Mouse (Mus musculus) hindbrain, embryonic 12.5 days (tissue): Measurements from ENCODE around the gene Rap1gap2. TPM values are rescaled to one million over a fixed set of nuclear protein-coding genes. Genes with fewer than 3 reads are reported as not detected.

Experiments used
- ATAC-seq: fragments of 200-750 bp; cut with Nextera tagmentation; 2 replicates; pipeline ENCODE4 v1.8.0; 2017; ENCODE audit warnings: moderate TSS enrichment; ENCODE audit not compliant: low FRiP score
- H3K27ac ChIP-seq: fragments of 300-500 bp; sonication (generic); 2 replicates; pipeline ENCODE4 v1.5.1; 2016; ENCODE audit warnings: mild to moderate bottlenecking
- H3K27me3 ChIP-seq: fragments of 300-500 bp; sonication (generic); 2 replicates; pipeline ENCODE4 v1.6.1; 2016; ENCODE audit warnings: mild to moderate bottlenecking
- H3K36me3 ChIP-seq: fragments of 300-500 bp; sonication (generic); 2 replicates; pipeline ENCODE4 v1.6.1; 2016; ENCODE audit warnings: mild to moderate bottlenecking
- H3K4me1 ChIP-seq: fragments of 300-500 bp; sonication (generic); 2 replicates; pipeline ENCODE4 v1.6.1; 2016
- H3K4me2 ChIP-seq: fragments of 300-500 bp; sonication (generic); replicated peaks from 2 replicates; pipeline ENCODE4 v1.6.1; 2016; ENCODE audit warnings: mild to moderate bottlenecking
- H3K4me3 ChIP-seq: fragments of 300-500 bp; sonication (generic); 2 replicates; pipeline ENCODE4 v1.5.1; 2016; ENCODE audit warnings: mild to moderate bottlenecking
- H3K9ac ChIP-seq: fragments of 300-500 bp; sonication (generic); 2 replicates; pipeline ENCODE4 v1.6.1; 2016; ENCODE audit warnings: mild to moderate bottlenecking, moderate library complexity
- H3K9me3 ChIP-seq: fragments of 300-500 bp; sonication (generic); replicated peaks from 2 replicates; pipeline ENCODE4 v1.6.1; 2016; ENCODE audit warnings: mild to moderate bottlenecking
- WGBS: fragments of 180-500 bp; shearing (Covaris S2); methylation state at CpG from one replicate; pipeline ENCODE4 v1.1.7; 2016; 5-methylcytosine and 5-hydroxymethylcytosine counted together
- polyA plus RNA-seq: library from polyadenylated mRNA; unstranded; fragments of >200 nt; fragmentation: Nextera tagmentation; extraction: Ambion mirVana; gene quantifications from 2 replicates; pipeline ENCODE4 v1.2.1, GENCODE M21; 2016

Gene Rap1gap2
- polyA plus RNA-seq, 1 experiment from 2014 or later = 8.1 TPM

GRCm38 (mm10) chr11:74483153-74483817, 127.4 kb downstream of the Rap1gap2 start:
- Histone ChIP-seq H3K4me1 (peaks cover 10% of the 10 kb centered on the region), H3K36me3 (no peaks in the 10 kb centered on the region), H3K4me2 (no peak overlapping the region), H3K9ac (no peak overlapping the region), H3K27ac (no peak overlapping the region), H3K4me3 (no peak overlapping the region), H3K9me3 (no peaks in the 10 kb centered on the region), H3K27me3 (no peaks in the 10 kb centered on the region)
- 80% methylated on average over 6 of the region's 6 CpGs for WGBS
- no peak for ATAC-seq

DNA sequence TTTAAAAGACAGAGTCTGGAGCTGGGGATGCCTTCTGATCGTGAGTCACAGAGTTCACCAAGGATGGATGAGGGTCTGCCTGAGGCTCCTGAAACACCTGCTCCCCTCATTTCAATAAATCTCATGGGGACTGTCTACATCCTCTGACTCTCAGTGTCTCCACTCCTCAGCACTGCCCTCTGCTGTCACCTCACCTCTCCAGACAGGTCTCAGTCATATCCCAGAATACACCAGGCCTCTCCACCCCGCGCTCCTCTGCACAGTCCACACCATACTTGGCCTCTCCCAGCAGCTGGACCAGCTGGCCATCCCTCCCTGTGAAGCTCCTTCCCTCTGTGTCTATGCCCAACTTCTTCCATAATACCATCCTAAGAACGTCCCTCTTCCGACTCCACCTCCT, 128.9 kb downstream of the Rap1gap2 start:
- H3K4me2 ChIP-seq = no peak overlapping the region
- ATAC-seq = no peak
- WGBS = 75% methylated on average over 5 of the region's 5 CpGs

GRCm38 (mm10) chr11:74479715-74480289, 130.9 kb downstream of the Rap1gap2 start:
- no peaks in the 10 kb centered on the region for H3K36me3 ChIP-seq
- H3K9ac ChIP-seq = no peak overlapping the region
- no peaks in the 10 kb centered on the region for H3K9me3 ChIP-seq
- H3K27me3 ChIP-seq = no peaks in the 10 kb centered on the region
- no peak for ATAC-seq
- no peak overlapping the region for H3K27ac ChIP-seq
- peaks cover 10% of the 10 kb centered on the region for H3K4me1 ChIP-seq
- H3K4me3 ChIP-seq = no peak overlapping the region
- WGBS = 84% methylated on average over 5 of the region's 5 CpGs
- H3K4me2 ChIP-seq = no peak overlapping the region

More for the DNA sequence above, 128.9 kb downstream of the Rap1gap2 start:
- no peaks in the 10 kb centered on the region for H3K36me3 ChIP-seq
- H3K4me3 ChIP-seq = no peak overlapping the region
- H3K4me1 ChIP-seq = peaks cover 10% of the 10 kb centered on the region
- H3K27ac ChIP-seq = no peak overlapping the region
- no peak overlapping the region for H3K9ac ChIP-seq
- no peaks in the 10 kb centered on the region for H3K9me3 ChIP-seq
- no peaks in the 10 kb centered on the region for H3K27me3 ChIP-seq

DNA sequence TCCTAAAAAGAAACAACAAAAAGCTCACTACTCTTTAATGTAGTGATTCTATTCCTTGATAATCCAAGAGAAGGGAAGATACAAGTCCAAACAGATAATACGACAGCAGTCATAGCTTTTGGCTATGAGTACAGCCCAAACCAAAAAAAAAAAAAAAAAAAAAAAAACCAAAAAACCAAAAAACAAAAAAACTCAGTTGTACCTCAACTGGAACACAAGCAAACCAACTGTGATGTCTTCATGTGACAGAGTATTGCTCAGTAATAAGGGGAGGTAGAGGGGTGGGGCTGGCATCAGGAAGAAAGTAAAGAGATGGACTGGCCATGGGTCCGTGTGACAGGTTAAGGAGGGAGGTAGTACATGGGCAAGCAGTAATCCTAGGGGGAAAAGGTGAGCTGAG, 131.8 kb downstream of the Rap1gap2 start:
- no peak overlapping the region for H3K9ac ChIP-seq
- H3K27ac ChIP-seq = no peak overlapping the region
- H3K27me3 ChIP-seq = no peaks in the 10 kb centered on the region
- H3K4me3 ChIP-seq = no peak overlapping the region
- WGBS = 97% methylated on average over 2 of the region's 2 CpGs
- H3K4me2 ChIP-seq = no peak overlapping the region
- H3K4me1 ChIP-seq = peaks cover 10% of the 10 kb centered on the region
- no peak for ATAC-seq
- no peaks in the 10 kb centered on the region for H3K9me3 ChIP-seq
- no peaks in the 10 kb centered on the region for H3K36me3 ChIP-seq

GRCm38 (mm10) chr11:74472671-74473070, 138.0 kb downstream of the Rap1gap2 start:
- WGBS = 83% methylated on average over 10 of the region's 10 CpGs
- no peak overlapping the region for H3K4me3 ChIP-seq
- no peak overlapping the region for H3K9ac ChIP-seq
- H3K27me3 ChIP-seq = no peaks in the 10 kb centered on the region
- no peaks in the 10 kb centered on the region for H3K36me3 ChIP-seq
- no peak overlapping the region for H3K4me2 ChIP-seq
- H3K9me3 ChIP-seq = no peaks in the 10 kb centered on the region
- no peak for ATAC-seq
- peaks cover 10% of the 10 kb centered on the region for H3K4me1 ChIP-seq
- no peak overlapping the region for H3K27ac ChIP-seq

DNA sequence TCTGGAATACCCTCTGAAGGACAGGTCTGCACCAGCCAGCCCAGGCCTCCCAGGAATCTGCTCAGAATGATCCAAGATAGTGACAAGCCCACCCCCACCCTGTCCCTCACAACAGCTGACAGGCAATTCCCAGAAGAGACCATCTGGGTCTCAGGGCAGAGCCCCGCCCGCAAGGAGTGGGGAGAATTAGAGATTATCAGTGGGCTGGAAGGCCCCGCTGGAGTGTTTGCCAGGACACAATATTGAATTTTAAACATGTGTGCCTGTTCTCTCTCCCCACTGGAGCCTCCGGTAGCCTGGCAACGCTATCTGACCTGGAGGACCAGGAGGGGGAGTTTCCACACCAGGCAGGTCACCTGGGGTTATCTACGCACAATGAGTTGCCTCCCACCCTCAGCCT, 142.5 kb downstream of the Rap1gap2 start:
- Histone ChIP-seq H3K4me1 (peaks cover 17% of the 10 kb centered on the region), H3K4me3 (no peak overlapping the region), H3K36me3 (no peaks in the 10 kb centered on the region), H3K27ac (peak overlapping the region; percentile 57), H3K27me3 (no peaks in the 10 kb centered on the region), H3K4me2 (no peak overlapping the region), H3K9ac (no peak overlapping the region), H3K9me3 (no peaks in the 10 kb centered on the region)
- 21% methylated on average over 6 of the region's 6 CpGs for WGBS
- ATAC-seq = peak; percentile 75

DNA sequence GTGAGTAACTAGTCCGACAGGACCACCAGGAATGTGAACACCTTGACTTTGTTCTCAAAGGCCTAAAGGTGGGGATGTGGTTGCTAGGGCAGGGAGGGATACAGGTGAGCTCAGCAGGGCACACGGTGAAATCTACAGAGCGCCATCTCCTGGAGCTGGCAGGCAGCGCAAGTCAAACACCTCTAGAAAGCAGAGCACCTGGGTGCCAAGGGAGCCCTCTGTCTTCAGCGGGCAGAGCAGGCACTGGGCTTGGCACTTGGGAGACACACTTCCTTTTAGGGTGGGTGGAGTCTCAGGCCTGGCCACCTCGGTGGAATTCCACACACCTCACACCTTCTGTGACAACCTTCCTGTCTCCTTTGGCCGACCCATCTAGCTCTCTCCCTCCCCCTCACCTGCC, 145.0 kb downstream of the Rap1gap2 start:
- no peaks in the 10 kb centered on the region for H3K27me3 ChIP-seq
- H3K9me3 ChIP-seq = no peaks in the 10 kb centered on the region
- no peak overlapping the region for H3K9ac ChIP-seq
- H3K27ac ChIP-seq = no peak overlapping the region
- no peaks in the 10 kb centered on the region for H3K36me3 ChIP-seq
- 42% methylated on average over 7 of the region's 7 CpGs for WGBS
- H3K4me1 ChIP-seq = peaks cover 17% of the 10 kb centered on the region
- H3K4me3 ChIP-seq = no peak overlapping the region
- no peak for ATAC-seq
- no peak overlapping the region for H3K4me2 ChIP-seq

DNA sequence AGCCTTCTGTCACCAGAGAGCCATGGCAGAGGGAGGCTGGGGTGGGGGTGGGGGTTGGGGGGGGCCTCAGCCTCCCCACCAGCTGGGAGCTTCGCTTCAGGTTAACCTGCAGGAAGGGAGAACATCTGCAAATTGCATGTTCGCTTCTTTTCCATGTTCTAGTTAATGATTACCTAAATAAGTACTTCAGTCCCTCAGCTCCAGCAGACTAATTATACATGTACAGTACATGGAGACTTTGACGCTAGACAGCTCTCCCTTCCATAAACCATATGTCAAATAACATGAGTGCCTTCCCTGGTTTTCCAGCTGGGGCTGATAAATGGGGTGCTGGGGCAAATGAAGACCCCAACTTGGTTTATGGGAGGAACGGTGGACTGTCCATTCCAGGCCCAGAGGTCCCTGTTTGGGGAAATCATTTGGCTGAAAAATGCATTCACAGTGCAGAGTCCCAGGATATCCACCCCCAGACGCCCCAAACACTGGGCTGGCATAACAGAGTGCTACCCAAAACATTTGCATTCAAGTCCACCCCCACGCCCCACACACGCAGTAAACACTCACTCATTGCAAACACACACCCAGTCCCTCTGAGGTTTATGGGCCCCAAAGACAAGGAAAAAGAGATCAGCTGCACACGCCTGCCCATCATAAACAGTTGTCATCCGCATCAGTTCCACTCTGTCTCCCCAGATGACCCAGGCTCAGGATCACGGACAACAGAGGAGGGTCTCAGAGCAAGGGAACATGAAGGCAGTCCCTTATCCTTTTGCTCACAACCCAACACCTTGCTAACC, 146.3 kb downstream of the Rap1gap2 start:
- Histone ChIP-seq H3K27ac (no peak overlapping the region), H3K36me3 (no peaks in the 10 kb centered on the region), H3K4me1 (peaks cover 17% of the 10 kb centered on the region), H3K9ac (no peak overlapping the region), H3K4me3 (no peak overlapping the region), H3K9me3 (no peaks in the 10 kb centered on the region), H3K27me3 (no peaks in the 10 kb centered on the region), H3K4me2 (no peak overlapping the region)
- ATAC-seq = no peak
- WGBS = 74% methylated on average over 10 of the region's 10 CpGs

GRCm38 (mm10) chr11:74462651-74463050, 148.1 kb downstream of the Rap1gap2 start:
- Histone ChIP-seq H3K36me3 (no peaks in the 10 kb centered on the region), H3K4me2 (no peak overlapping the region), H3K27ac (no peak overlapping the region), H3K27me3 (no peaks in the 10 kb centered on the region), H3K4me3 (no peak overlapping the region), H3K4me1 (peaks cover 7% of the 10 kb centered on the region; the same call in 1 of the 2 replicates), H3K9ac (no peak overlapping the region), H3K9me3 (no peaks in the 10 kb centered on the region)
- no peak for ATAC-seq
- WGBS = 54% methylated on average over 2 of the region's 2 CpGs

- no peaks in the 10 kb centered on the region for H3K9me3 ChIP-seq
- no peak overlapping the region for H3K27ac ChIP-seq
- no peak for ATAC-seq
- 84% methylated on average over 8 of the region's 8 CpGs for WGBS
- no peak overlapping the region for H3K4me2 ChIP-seq
- H3K4me3 ChIP-seq = no peak overlapping the region
- 0 out of 2 replicates have a peak, but pooled peaks cover 2% of the 10 kb centered on the region for H3K4me1 ChIP-seq
- no peak overlapping the region for H3K9ac ChIP-seq
- no peaks in the 10 kb centered on the region for H3K27me3 ChIP-seq
- no peaks in the 10 kb centered on the region for H3K36me3 ChIP-seq
These were observed 151.1 kb downstream of the Rap1gap2 start for GRCm38 (mm10) chr11:74459651-74460050.

DNA sequence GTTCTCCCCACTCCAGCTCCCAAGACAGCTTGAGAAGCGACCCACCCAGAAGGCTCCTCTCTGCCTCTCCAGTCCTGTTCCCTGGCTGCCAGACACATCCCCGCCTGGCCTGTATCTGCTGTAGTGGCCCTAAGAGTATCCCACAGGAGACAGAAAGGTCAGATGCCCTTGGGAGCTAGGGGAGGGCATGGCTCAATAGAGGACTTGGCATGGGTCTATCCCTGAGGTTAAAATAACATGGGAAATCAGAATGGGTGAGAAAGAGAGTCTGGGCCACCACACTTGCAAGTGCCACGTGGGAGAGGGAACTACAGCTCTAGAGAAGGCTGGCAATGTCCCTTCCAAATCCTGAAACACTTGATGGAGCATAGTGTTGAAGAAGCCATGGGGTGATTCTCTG, 152.3 kb downstream of the Rap1gap2 start:
- H3K27me3 ChIP-seq = no peaks in the 10 kb centered on the region
- WGBS = 67% methylated on average over 3 of the region's 3 CpGs
- H3K36me3 ChIP-seq = no peaks in the 10 kb centered on the region
- H3K4me2 ChIP-seq = no peak overlapping the region
- no peaks in the 10 kb centered on the region for H3K4me1 ChIP-seq
- ATAC-seq = no peak
- no peak overlapping the region for H3K9ac ChIP-seq
- no peaks in the 10 kb centered on the region for H3K9me3 ChIP-seq
- H3K4me3 ChIP-seq = no peak overlapping the region
- no peak overlapping the region for H3K27ac ChIP-seq

GRCm38 (mm10) chr11:74457194-74457593, 153.5 kb downstream of the Rap1gap2 start:
- Histone ChIP-seq H3K9ac (no peak overlapping the region), H3K27ac (no peak overlapping the region), H3K27me3 (no peaks in the 10 kb centered on the region), H3K36me3 (no peaks in the 10 kb centered on the region), H3K4me1 (no peaks in the 10 kb centered on the region), H3K4me3 (no peak overlapping the region), H3K9me3 (no peaks in the 10 kb centered on the region), H3K4me2 (no peak overlapping the region)
- ATAC-seq = no peak
- 64% methylated on average over 10 of the region's 10 CpGs for WGBS
